Mouse (Mus musculus) heart, embryonic 10.5 days (tissue): ENCODE measurements around the gene Zdhhc22. TPM values are rescaled to one million over a fixed set of nuclear protein-coding genes. Genes with fewer than 3 reads are reported as not detected.

Source experiments
- DNase-seq: peaks from one replicate; pipeline ENCODE4 v3.0.0-alpha.2; 2017; ENCODE audit warnings: low spot score
- H3K27ac ChIP-seq: fragments of 300-500 bp; sonication (generic); 2 replicates; pipeline ENCODE4 v1.5.1; 2016; ENCODE audit warnings: mild to moderate bottlenecking
- H3K27me3 ChIP-seq: fragments of 300-500 bp; sonication (generic); 2 replicates; pipeline ENCODE4 v1.6.1; 2016; ENCODE audit warnings: mild to moderate bottlenecking; ENCODE audit not compliant: poor library complexity, insufficient read depth, severe bottlenecking
- H3K36me3 ChIP-seq: fragments of 300-500 bp; sonication (generic); 2 replicates; pipeline ENCODE4 v1.6.1; 2016; ENCODE audit warnings: mild to moderate bottlenecking, moderate library complexity
- H3K4me1 ChIP-seq: fragments of 300-500 bp; sonication (generic); 2 replicates; pipeline ENCODE4 v1.6.1; 2016; ENCODE audit warnings: mild to moderate bottlenecking
- H3K4me3 ChIP-seq: fragments of 300-500 bp; sonication (generic); 2 replicates; pipeline ENCODE4 v1.5.1; 2016; ENCODE audit warnings: mild to moderate bottlenecking, moderate library complexity
- H3K9me3 ChIP-seq: fragments of 300-500 bp; sonication (generic); 2 replicates; pipeline ENCODE4 v1.6.1; 2016; ENCODE audit warnings: mild to moderate bottlenecking, moderate library complexity
- WGBS: fragments of 180-500 bp; shearing (Covaris S2); methylation state at CpG from one replicate; pipeline ENCODE4 v1.1.7; 2016; 5-methylcytosine and 5-hydroxymethylcytosine counted together
- polyA plus RNA-seq: library from polyadenylated mRNA; unstranded; fragments of >200 nt; fragmentation: Nextera tagmentation; extraction: Ambion mirVana; gene quantifications from 2 replicates; pipeline ENCODE4 v1.2.1, GENCODE M21; 2016

The Zdhhc22 gene
- polyA plus RNA-seq, 1 experiment from 2014 or later: not detected

GRCm38 (mm10) chr12:86950161-86950960, 39.9 kb downstream of the Zdhhc22 start:
- H3K4me3 ChIP-seq: no peak overlapping the region
- WGBS: 87% methylated on average over 16 of the region's 16 CpGs
- H3K27ac ChIP-seq: 0 out of 2 replicates have a peak overlapping the region, but pooled peaks have one; percentile 36
- H3K36me3 ChIP-seq: peaks cover 32% of the 10 kb centered on the region
- no peak for DNase-seq
- H3K27me3 ChIP-seq: no peaks in the 10 kb centered on the region
- H3K4me1 ChIP-seq: peaks cover 40% of the 10 kb centered on the region
- no peaks in the 10 kb centered on the region for H3K9me3 ChIP-seq

- Histone ChIP-seq H3K4me3 (0 out of 2 replicates have a peak overlapping the region, but pooled peaks have one; percentile 5), H3K9me3 (no peaks in the 10 kb centered on the region), H3K27me3 (no peaks in the 10 kb centered on the region), H3K4me1 (peaks cover 40% of the 10 kb centered on the region), H3K36me3 (peaks cover 23% of the 10 kb centered on the region), H3K27ac (peak overlapping the region; percentile 100; the same call in 1 of the 2 replicates)
- DNase-seq: no peak
- WGBS: 90% methylated on average over 9 of the region's 9 CpGs
Observed at GRCm38 (mm10) chr12:86949501-86949900, 40.7 kb downstream of the Zdhhc22 start.

- peak overlapping the region; percentile 78 for H3K4me3 ChIP-seq
- H3K36me3 ChIP-seq: peaks cover 14% of the 10 kb centered on the region
- H3K4me1 ChIP-seq: peaks cover 40% of the 10 kb centered on the region
- no peaks in the 10 kb centered on the region for H3K9me3 ChIP-seq
- 39% methylated on average over 6 of the region's 6 CpGs for WGBS
- H3K27me3 ChIP-seq: no peaks in the 10 kb centered on the region
- DNase-seq: no peak
- peak overlapping the region; percentile 100; the same call in 1 of the 2 replicates for H3K27ac ChIP-seq
Observed at GRCm38 (mm10) chr12:86948627-86949026, 41.6 kb downstream of the Zdhhc22 start.

GRCm38 (mm10) chr12:86947681-86948401, 42.4 kb downstream of the Zdhhc22 start:
- Histone ChIP-seq H3K4me3 (peak overlapping the region; percentile 78), H3K9me3 (no peaks in the 10 kb centered on the region), H3K36me3 (peaks cover 7% of the 10 kb centered on the region), H3K27me3 (no peaks in the 10 kb centered on the region), H3K4me1 (peaks cover 40% of the 10 kb centered on the region), H3K27ac (peak overlapping the region; percentile 100)
- 23% methylated on average over 26 of the region's 26 CpGs for WGBS
- DNase-seq: peak; percentile 85

- no peaks in the 10 kb centered on the region for H3K27me3 ChIP-seq
- H3K4me1 ChIP-seq: peaks cover 45% of the 10 kb centered on the region
- H3K27ac ChIP-seq: peak within 1 kb of the TSS; percentile 100
- H3K9me3 ChIP-seq: no peaks in the 10 kb centered on the region
- peak within 1 kb of the TSS; percentile 78 for H3K4me3 ChIP-seq
- WGBS: under 1% methylated on average over 64 of the region's 64 CpGs
- no peaks in the 10 kb centered on the region for H3K36me3 ChIP-seq
- peak; percentile 100 for DNase-seq
Observed at GRCm38 (mm10) chr12:86946862-86947574, 43.2 kb downstream of the Zdhhc22 start, which contains the start of gene Cipc. Cipc (plus strand) TSS chr12:86947043.

- no peaks in the 10 kb centered on the region for H3K36me3 ChIP-seq
- DNase-seq: no peak
- peak overlapping the region; percentile 78 for H3K4me3 ChIP-seq
- H3K4me1 ChIP-seq: peaks cover 52% of the 10 kb centered on the region
- 1% methylated on average over 17 of the region's 17 CpGs for WGBS
- H3K27me3 ChIP-seq: no peaks in the 10 kb centered on the region
- peak overlapping the region; percentile 100 for H3K27ac ChIP-seq
- no peaks in the 10 kb centered on the region for H3K9me3 ChIP-seq
Observed at GRCm38 (mm10) chr12:86946301-86946781, 43.9 kb downstream of the Zdhhc22 start.

GRCm38 (mm10) chr12:86945126-86945525, 45.1 kb downstream of the Zdhhc22 start:
- DNase-seq: no peak
- H3K4me3 ChIP-seq: no peak overlapping the region
- peaks cover 49% of the 10 kb centered on the region for H3K4me1 ChIP-seq
- H3K27me3 ChIP-seq: no peaks in the 10 kb centered on the region
- no peak overlapping the region for H3K27ac ChIP-seq
- no peaks in the 10 kb centered on the region for H3K36me3 ChIP-seq
- H3K9me3 ChIP-seq: no peaks in the 10 kb centered on the region
- 13% methylated on average over 4 of the region's 4 CpGs for WGBS

GRCm38 (mm10) chr12:86943421-86943820, 46.8 kb downstream of the Zdhhc22 start:
- Histone ChIP-seq H3K27ac (no peak overlapping the region), H3K27me3 (no peaks in the 10 kb centered on the region), H3K4me1 (peaks cover 37% of the 10 kb centered on the region), H3K4me3 (no peak overlapping the region), H3K36me3 (no peaks in the 10 kb centered on the region), H3K9me3 (no peaks in the 10 kb centered on the region)
- WGBS: 83% methylated on average over 8 of the region's 8 CpGs
- no peak for DNase-seq

- Histone ChIP-seq H3K9me3 (no peaks in the 10 kb centered on the region), H3K36me3 (no peaks in the 10 kb centered on the region), H3K27ac (peak overlapping the region; percentile 18; the same call in 1 of the 2 replicates), H3K4me1 (peaks cover 23% of the 10 kb centered on the region), H3K4me3 (no peak overlapping the region), H3K27me3 (no peaks in the 10 kb centered on the region)
- 60% methylated on average over 5 of the region's 5 CpGs for WGBS
- no peak for DNase-seq
Observed at GRCm38 (mm10) chr12:86941734-86942486, 48.3 kb downstream of the Zdhhc22 start.

GRCm38 (mm10) chr12:86941173-86941572, 49.1 kb downstream of the Zdhhc22 start:
- Histone ChIP-seq H3K9me3 (no peaks in the 10 kb centered on the region), H3K4me3 (peak overlapping the region; percentile 15; the same call in 1 of the 2 replicates), H3K4me1 (peaks cover 20% of the 10 kb centered on the region), H3K27me3 (no peaks in the 10 kb centered on the region), H3K27ac (peak overlapping the region; percentile 74), H3K36me3 (no peaks in the 10 kb centered on the region)
- 43% methylated on average over 11 of the region's 11 CpGs for WGBS
- no peak for DNase-seq

- Histone ChIP-seq H3K4me3 (no peak overlapping the region), H3K36me3 (no peaks in the 10 kb centered on the region), H3K27me3 (no peaks in the 10 kb centered on the region), H3K27ac (no peak overlapping the region), H3K9me3 (no peaks in the 10 kb centered on the region), H3K4me1 (peaks cover 16% of the 10 kb centered on the region)
- DNase-seq: no peak
- 69% methylated on average over 9 of the region's 9 CpGs for WGBS
Observed at GRCm38 (mm10) chr12:86938571-86938970, 51.7 kb downstream of the Zdhhc22 start.
